Mouse (Mus musculus) left cerebral cortex, postnatal 4 days (tissue): ENCODE data around the gene Amer2. TPM values are rescaled to one million over a fixed set of nuclear protein-coding genes. Genes with fewer than 3 reads are reported as not detected.

Experiments used
- DNase-seq: peaks from one replicate; pipeline ENCODE4 v3.0.0-alpha.2; 2022
- intact Hi-C: fragments of 180-260 bp; cut with DNase I; formaldehyde crosslinking; loops from one replicate; pipeline ENCODE4 v1.15.1; 2025
- total RNA-seq, 2 experiments: library from RNA; stranded (reverse); gene quantifications; 2 replicates each; pipeline ENCODE4 v1.2.3; 2021

Amer2 gene
- total RNA-seq, 2 experiments from 2014 or later = 55.6 to 59.1 TPM

DNA sequence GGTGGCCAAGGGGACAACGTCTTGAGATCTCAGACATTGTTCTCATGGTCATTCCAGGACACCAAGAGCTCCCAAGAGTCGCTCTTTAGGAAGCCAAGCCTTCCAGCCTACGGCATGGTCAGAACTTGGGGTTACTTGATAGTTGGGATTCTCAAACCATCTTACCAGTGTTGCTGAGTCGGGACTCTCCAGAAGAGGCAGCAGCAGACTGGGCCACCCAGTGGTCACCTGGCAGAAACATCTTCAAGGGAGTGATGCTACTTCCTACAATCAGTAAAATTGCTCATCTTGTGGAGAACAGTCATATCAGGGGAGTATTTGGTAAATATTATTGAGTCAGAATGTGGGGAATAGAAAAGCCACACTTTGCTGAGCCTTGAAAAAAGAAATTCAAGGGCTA lies 62.5 kb downstream of the Amer2 start:
- intact Hi-C loops = no loop called here
- peak; percentile 45 for DNase-seq

DNA sequence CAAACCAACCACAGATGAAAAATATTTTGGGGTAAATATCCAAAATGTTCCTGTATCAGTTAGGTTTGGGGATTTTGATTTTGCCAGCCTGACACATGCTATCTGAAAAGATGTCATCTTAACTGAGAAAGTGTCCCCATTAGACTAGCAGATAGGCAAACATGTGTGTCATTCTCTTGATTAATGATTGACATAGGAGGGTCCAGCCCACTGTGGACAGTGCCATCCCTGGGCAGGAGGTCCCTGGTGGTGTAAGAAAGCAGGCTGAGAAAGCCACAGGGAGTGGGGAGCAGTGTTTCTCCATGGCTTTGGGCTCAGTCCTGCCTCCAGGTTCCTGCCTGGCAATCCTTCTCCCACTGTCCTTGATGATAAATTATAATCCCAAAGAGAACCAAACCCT lies 63.3 kb downstream of the Amer2 start:
- DNase-seq = no peak
- intact Hi-C loops = no loop called here

Other genes starting within 250 kb of the Amer2 start
- 10 to 100 TPM; 95.4 to 98.7 TPM for gene Atp8a2, start 176.1 kb upstream of the Amer2 start, total RNA-seq
- gene Nupl1, start 121.8 kb upstream of the Amer2 start, total RNA-seq = not detected
- 100 to 1,000 TPM; 133 to 135 TPM for gene Gm49336, start 121.8 kb upstream of the Amer2 start, total RNA-seq
- gene Mtmr6, start 108.0 kb upstream of the Amer2 start, total RNA-seq = 10 to 100 TPM; 81.7 to 84.6 TPM